Mouse (Mus musculus) layer of hippocampus, adult 6 months (tissue): Measurements from ENCODE around the gene Dnm3. TPM values are rescaled to one million over a fixed set of nuclear protein-coding genes. Genes with fewer than 3 reads are reported as not detected.

Experiments
- long read RNA-seq, 2 experiments: library from polyadenylated mRNA; unstranded; transcript quantifications; one replicate each; pipeline ENCODE4 v2.0.0; 2019 to 2020
- microRNA-seq: library from miRNA; unstranded; fragments of <30 nt; microRNA quantifications from one replicate; pipeline ENCODE4 v1.2.0, GENCODE M21; 2020
- polyA plus RNA-seq: library from polyadenylated mRNA; unstranded; fragments of <200 nt; fragmentation: Nextera tagmentation; gene quantifications from 2 replicates; pipeline ENCODE4 v1.2.3, GENCODE M21; 2021

The Dnm3 gene
- 14.1 and 16.9 TPM in 2 replicates for polyA plus RNA-seq
- long read RNA-seq, experiment 1, full-length matches to known transcripts: 4 of 50 reads
- long read RNA-seq, experiment 1, partial matches to known transcripts: 21 of 50 reads
- long read RNA-seq, experiment 1, other reads (novel, unspliced or antisense): 25 of 50 reads
- long read RNA-seq, experiment 2, full-length matches to known transcripts: 1 of 168 reads
- long read RNA-seq, experiment 2, partial matches to known transcripts: 35 of 168 reads
- long read RNA-seq, experiment 2, other reads (novel, unspliced or antisense): 132 of 168 reads

DNA sequence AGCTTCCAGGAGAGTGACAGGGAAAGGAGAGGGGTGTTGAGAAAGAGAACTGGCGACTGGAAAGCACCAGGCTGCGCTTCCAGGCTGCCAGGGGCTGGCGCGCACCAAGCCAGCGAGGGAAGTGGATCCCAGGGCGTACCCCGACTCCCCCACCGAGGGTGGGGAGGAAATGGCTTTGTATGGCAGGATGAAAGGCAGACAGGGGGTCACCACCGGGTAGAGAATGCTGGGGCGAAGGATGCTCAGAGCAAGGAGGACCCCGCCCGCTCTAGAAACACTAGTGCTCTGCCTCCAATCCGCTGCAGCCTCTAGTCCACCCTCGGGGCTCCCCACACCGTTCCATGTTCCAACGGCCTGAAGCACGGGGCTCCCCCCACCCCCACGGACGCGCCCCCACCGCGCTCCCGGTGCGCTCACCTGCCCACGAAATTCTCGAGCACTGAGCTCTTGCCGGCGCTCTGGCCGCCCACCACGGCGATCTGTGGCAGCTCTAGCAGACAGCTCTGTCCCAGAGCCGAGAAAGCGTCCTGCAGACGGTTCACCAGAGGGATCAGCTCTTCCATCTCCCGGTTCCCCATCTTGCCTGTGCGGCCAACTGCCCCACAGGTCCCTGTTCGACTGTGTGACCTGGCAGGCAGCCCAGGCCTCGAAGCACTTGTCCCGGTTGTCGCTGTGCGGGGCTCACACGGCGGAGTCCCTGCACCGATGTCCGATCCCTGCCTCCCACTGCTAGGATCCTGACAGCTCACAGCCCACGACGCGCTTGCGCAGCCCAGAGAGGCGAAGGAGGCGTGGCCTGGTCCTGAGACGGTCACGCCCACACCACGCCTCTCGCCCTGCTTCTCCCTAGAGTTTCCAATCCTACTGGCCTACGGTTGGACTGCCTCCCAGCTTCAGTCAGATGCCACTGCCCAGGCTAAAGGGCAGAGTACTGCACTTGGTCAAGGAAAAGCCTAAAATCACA is at the start of gene Dnm3:
Dnm3 (minus strand) TSS at position 789 of the 964 bp plus-strand sequence.

DNA sequence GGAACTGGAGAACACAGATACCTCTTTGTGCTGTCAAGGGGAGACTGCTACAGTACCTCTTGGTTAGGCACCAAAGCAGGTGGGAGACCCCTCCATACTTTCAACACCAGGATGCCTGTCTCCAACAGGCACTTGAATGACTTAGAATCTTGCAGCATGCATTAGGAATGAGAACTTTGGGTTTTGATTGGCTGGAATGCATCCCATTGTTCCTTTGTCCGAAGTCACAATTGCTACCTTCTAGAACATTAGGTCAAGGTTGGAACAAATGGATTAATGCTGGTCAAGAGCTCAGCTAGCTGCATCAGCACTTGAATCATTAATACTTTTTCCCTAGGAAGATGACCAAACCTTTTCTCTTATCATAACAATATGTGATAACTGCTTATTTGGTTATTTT is 498.3 kb downstream of the Dnm3 start, which contains the start of gene 4930558K02Rik:
4930558K02Rik (minus strand) TSS at position 101 of the 400 bp plus-strand sequence.

DNA sequence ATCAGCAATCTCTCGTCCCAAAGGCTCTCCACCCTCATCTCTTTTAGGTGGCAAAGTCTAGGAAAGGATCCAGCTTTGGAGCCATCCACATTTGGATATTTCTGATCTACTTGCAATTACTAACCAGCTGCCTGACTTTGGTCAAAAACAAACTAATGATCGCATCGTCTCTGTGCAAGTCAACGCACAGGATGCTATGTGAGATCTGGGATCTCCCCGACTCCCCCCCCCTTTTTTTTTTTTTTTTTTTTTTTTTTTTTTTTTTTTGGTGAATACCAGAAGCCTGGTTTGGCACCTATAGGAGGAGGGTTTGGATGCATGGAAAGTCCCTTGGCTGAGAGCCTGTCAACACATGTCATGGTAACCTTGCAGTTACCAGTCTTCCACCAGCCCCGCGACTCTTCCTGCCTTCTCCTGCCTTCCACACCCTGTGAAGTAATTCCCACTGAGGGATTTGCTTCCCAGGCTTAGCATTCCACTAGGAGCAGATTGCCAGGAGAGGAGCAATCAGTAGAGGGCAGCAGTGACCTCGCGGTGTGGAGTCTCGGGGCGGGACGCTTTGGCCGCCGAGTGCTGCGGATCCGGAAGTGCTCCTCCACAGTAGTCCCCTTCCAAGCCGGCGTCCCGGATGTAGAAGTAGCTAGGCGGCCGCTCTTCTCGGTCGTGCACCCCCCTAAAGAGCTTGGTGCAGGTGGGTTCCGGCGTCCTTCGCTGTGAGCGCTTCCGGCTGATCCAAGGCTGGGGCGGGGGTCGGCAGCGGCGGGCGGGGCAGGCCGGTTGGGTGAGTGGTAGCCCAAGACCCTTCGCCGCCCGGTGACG is 509.0 kb downstream of the Dnm3 start, which contains the start of gene Pigc:
Pigc (plus strand) TSS at position 598 of the 819 bp plus-strand sequence.

Small RNAs within 50 kb of the gene (microRNA-seq; reads per million reads assigned to microRNA genes)
- gene Mir199a-2 (0.64 reads per million), gene Mir214 (30.7 reads per million, percentile 47 among the genes with 10 or more reads in this experiment)

Other genes with a start within 250 kb of the Dnm3 start
- 2.4 and 2.7 TPM in 2 replicates for gene Mettl13, start 70.5 kb upstream of the Dnm3 start, polyA plus RNA-seq
- gene Vamp4, start 92.5 kb upstream of the Dnm3 start, polyA plus RNA-seq: 44.5 and 47.1 TPM in 2 replicates
- 10.3 and 16.4 TPM in 2 replicates for gene Myoc, start 161.1 kb upstream of the Dnm3 start, polyA plus RNA-seq
- gene Myocos, start 180.2 kb upstream of the Dnm3 start, polyA plus RNA-seq: not detected in 2 replicates